Mouse (Mus musculus) inflammation-experienced regulatory T-cells, adult 6 months (primary cell): ENCODE measurements around the gene Tex36. TPM values are rescaled to one million over a fixed set of nuclear protein-coding genes. Genes with fewer than 3 reads are reported as not detected.

Experiments used
- ATAC-seq: one replicate; pipeline ENCODE4 v1.8.0; 2017
- polyA plus RNA-seq, 3 experiments: library from polyadenylated mRNA; unstranded; fragments of 100-300 nt; shearing (Covaris generic); gene quantifications; one replicate each; pipeline ENCODE4 v1.2.1; 2017

The Tex36 gene
- polyA plus RNA-seq, 3 experiments from 2014 or later = not detected

DNA sequence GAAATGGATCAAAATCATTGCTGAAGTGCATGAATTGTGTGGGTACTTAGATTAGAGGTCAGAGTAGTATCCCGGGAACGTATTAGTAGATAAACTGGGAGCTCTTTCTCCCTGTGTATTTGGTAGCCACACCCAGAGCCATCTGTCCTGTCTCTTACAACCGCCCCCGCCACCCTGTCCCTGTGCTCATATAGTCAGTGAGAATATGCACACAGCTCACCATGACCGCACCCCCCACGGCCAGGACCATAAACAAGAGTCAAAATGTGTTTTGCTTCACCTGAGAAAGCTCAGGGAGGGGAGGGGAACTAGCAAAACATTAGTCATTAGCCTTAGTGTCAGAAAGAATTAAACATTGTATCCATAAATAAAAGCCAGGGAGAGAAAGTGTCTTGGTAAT is 18.7 kb downstream of the Tex36 start:
- ATAC-seq = no peak

- ATAC-seq = no peak
Measured at GRCm38 (mm10) chr7:133580296-133580640, 21.7 kb downstream of the Tex36 start.

GRCm38 (mm10) chr7:133579491-133580295 is 22.3 kb downstream of the Tex36 start:
- no peak for ATAC-seq

DNA sequence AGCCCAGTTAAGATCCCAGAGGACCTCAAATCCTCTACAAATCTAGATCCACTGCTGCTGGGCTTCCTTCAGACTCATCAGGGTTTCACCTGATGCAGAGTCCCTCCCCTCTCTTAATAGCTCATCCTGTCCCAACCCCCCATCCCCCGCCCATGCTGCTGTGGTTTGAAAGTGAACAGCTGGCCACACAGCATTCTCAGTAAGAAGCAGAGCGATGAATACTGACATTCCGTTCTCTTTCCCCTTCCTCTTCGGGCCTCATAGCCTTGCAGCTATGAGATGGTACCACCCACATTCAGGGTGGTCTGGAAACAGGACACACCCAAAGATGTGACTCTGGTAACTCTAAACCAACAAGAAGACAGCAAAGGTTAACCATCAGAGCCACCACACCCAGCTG is 25.1 kb downstream of the Tex36 start:
- ATAC-seq = no peak

GRCm38 (mm10) chr7:133576281-133576680 is 25.7 kb downstream of the Tex36 start:
- ATAC-seq = no peak

GRCm38 (mm10) chr7:133571927-133572326 is 30.0 kb downstream of the Tex36 start:
- no peak for ATAC-seq

DNA sequence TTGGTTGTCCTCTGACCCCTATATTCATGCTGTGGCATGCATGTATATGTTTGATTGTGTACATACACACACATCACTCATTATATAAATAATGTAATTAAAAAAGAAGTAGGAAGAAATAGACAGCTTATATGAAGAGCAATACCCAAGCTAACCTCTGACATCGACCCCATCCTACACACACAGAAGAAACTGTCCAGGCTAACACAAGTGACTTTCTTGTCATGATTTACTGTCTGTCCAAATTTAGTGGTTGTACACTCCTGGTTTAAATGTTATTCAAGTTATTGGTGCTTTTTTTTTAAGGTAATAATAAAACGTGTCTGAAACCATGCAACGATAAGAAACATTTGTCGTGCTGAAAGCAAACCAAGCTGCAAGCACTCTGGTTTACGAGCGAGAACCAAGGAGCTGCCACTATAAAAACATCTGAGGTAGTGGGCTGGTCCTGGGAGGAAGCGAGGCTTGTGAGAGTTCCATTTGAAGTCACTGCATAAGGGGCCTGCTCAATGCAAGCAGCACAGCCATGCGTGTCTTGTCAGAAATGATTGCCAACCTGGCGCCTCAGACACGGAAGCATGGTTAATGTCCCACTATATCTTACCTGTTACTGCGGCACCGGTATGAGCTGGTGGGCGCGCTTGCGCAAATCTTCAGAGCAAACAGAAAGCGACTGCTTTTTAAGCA is 32.6 kb downstream of the Tex36 start:
- ATAC-seq = no peak

DNA sequence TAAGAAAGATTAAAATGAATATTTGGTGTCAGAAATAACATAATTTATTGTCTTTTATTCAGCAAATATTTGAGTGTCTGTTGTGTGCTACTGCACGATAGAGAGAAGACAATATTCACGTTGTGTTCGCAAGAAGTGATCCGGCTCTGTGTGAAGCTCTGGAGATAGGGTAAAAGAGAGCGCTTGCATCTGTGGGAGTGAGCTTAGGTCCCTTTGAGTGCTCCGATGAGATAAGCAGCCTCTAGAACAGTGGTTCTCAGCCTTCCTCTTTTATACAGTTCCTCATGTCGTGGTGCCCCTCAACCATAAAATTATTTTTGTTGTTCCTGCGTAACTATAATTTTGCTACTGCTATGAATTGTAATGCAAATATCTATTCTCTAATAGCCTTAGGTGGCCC is 37.4 kb downstream of the Tex36 start:
- no peak for ATAC-seq

- no peak for ATAC-seq
Measured at GRCm38 (mm10) chr7:133563175-133563824, 38.7 kb downstream of the Tex36 start.

- no peak for ATAC-seq
Measured at GRCm38 (mm10) chr7:133555786-133556492, 46.0 kb downstream of the Tex36 start.

GRCm38 (mm10) chr7:133552306-133552991 is 49.5 kb downstream of the Tex36 start:
- no peak for ATAC-seq

DNA sequence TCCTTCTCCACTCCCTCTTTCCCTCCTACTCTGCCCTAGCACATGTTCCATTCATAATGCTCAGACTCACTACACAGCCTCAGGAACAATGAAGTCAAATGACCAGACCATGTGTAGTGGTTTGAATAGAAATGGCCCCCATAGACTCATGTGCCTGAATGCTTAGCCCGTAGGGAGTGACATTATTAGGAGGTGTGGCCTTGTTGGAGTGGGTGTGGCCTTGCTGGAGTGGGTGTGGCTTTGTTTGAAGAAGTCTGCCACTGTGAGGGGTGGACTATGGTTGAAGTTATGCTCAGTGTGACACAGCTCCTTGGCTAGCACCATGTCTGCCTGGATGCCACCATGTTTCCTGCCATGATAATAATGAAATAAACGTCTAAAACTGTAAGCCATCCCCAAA is 51.0 kb downstream of the Tex36 start:
- no peak for ATAC-seq

- ATAC-seq = no peak
Measured at GRCm38 (mm10) chr7:133548434-133548833, 53.5 kb downstream of the Tex36 start.

GRCm38 (mm10) chr7:133545631-133546030 is 56.3 kb downstream of the Tex36 start:
- ATAC-seq = no peak

DNA sequence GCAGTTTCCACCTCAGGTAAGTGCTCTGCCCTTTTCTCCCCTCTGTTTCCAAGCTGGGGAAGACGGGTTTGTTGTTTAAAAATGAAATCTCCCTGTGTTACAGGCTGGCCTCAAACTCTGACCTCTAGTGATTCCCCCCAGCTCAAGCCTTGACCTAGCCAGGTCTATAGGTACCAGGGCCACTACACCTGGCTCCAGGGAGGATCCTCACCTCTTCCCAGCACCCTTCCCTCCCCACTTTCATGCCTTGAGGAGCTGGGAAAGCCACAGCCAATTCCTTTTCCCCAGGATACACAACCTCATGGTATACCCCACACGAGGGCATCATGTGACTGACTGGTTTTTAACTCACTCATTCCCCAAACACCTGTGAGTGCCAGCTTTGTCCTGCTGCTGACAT is 57.0 kb downstream of the Tex36 start:
- no peak for ATAC-seq

GRCm38 (mm10) chr7:133543131-133543530 is 58.8 kb downstream of the Tex36 start:
- ATAC-seq = no peak

DNA sequence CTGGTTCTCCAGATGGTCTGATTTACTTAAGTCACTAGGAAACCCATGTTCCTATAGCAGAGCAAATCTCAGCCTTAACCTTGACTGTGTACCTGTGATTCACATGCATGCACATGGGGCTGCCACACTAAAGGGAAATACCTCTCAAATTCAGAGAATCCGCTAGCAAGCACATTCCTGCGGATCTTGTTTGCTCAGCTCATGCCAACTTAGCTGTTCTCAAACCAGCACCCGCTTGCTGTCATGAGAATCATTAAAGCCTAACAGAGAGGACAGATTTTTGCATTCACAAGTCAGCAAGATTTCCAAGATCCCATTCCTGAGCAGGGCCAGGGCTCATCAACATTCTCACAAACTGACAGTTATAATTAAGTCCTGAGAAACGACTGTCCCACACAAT is 64.6 kb downstream of the Tex36 start:
- no peak for ATAC-seq

Other genes with a start within 250 kb of the Tex36 start
- 10 to 100 TPM; 11.4 to 17.6 (median 15.3) TPM for gene Edrf1, start 35.4 kb upstream of the Tex36 start, polyA plus RNA-seq
- gene Mmp21, start 77.9 kb upstream of the Tex36 start, polyA plus RNA-seq = not detected
- gene Bccip, start 107.2 kb upstream of the Tex36 start, polyA plus RNA-seq = 100 to 1,000 TPM; 169 to 206 (median 171) TPM
- gene Uros, start 107.9 kb upstream of the Tex36 start, polyA plus RNA-seq = 10 to 100 TPM; 29.1 to 38.2 (median 37.8) TPM
- not detected for gene Fank1, start 174.7 kb upstream of the Tex36 start, polyA plus RNA-seq
- gene Dhx32, start 180.6 kb upstream of the Tex36 start, polyA plus RNA-seq = 1 to 10 TPM; 6.8 to 8.7 (median 8.5) TPM